Mouse (Mus musculus): ENCODE results near the gene Sirpb1a.
"Not testable (repeated sequence)": the region's sequence is repeated elsewhere in the genome, so short reads cannot be mapped to it uniquely, and the experiment has no call there.

Gene Sirpb1a
- long read RNA-seq, experiment 1, partial matches to known transcripts, result 1 of 2 reads
- long read RNA-seq, experiment 1, other reads (novel, unspliced or antisense), result 1 of 2 reads
- long read RNA-seq, experiment 2, result 0 reads

DNA sequence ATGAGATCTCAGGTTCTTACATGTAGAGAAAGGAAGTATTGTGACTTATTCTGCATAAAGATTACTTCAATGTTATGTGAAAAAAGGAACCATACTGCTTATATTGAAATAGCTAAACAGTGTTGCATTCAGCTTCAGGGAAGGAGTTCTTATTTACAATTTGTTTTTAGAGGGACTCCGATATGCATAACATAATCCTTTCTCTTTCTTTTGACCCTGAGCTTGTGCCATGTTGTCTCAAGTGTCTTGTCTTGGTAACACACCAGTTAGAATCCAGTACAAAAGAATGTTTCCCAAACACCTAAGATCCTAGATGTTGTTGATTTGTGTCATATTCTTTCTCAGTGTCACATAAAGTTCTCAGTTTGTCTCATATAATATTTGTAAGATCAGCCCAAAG lies at the start of gene Sirpb1a:
Sirpb1a (minus strand) TSS at position 74 of the 400 bp plus-strand sequence.
- intact Hi-C loops (cut with DNase I), result not testable (repeated sequence)

DNA sequence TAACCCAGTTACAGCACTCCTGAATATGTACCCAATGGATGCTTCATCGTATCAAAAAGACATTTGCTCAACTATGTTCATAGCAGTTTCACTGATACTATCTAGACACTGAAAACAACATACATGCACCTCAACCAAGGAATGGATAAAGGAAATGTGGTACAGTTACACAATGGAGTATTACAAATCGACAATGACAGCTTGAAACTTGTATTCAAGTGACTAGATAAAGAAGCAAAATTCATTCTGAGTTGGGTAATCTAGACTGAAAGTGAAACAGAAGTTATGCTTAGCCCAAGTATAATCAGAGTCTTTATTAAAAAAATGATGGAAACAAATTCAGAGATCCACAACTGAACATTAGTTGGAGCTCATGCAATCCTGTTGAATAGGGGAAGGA lies 48.5 kb upstream of the Sirpb1a start:
- intact Hi-C loops (cut with DNase I), result not testable (repeated sequence)

DNA sequence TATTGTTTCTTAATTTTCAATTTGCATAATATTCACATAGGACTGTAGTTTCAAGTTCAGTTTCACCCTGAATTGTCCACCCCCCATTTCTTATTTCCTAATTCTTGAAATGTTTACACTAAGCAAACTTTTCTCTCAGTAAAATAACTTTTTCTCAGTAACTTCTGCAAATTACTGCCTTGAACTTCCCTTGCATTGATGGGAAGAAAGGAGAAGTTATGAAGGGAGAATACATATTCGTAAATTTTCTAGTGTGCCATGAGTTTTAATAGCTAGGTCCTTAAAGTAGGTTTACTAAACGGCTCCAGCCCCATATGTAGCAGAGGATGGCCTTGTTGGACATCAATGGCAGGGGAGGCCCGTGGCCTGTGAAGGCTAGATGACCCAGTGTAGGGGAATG lies 43.8 kb upstream of the Sirpb1a start:
- intact Hi-C loops (cut with DNase I), result not testable (repeated sequence)

DNA sequence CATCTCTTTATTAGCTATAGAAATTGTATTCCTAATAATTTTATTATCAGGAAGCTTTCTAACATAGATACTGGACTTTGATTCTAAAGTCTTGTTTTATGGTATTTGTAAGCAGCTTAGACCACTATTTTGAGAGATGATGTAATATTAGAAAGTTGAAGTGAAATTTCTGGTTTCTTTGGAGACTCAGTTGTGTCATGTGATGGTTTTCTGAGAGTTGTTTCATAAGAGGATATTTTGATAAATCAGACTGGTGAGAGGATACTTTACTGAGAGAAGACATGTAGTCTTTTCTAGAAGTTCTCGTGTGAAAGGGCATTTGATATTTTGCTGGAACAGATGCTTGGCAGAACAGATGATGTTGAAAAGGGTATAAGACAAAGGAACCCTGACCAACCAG lies 17.6 kb upstream of the Sirpb1a start:
- intact Hi-C loops (cut with DNase I), result not testable (repeated sequence)

DNA sequence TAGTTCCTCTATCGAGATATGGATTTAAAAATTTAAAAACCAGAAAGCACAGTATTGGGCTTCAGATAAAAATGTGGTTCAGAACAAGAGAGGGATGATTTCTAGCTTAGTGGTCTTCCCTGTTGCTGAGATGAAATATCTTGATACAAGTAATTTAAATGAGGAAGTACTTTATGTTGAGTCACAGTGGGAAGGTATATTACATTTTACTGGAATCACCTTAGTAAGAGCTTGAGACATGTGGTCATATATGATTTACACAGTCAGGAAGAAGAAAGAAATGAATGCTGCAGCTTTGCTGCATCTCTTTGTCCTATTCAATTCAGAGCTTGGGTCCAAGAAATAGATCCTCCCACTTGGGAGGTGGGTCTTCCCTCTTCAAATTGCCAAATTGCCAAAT lies 13.5 kb upstream of the Sirpb1a start:
- intact Hi-C loops (cut with DNase I), result not testable (repeated sequence)

DNA sequence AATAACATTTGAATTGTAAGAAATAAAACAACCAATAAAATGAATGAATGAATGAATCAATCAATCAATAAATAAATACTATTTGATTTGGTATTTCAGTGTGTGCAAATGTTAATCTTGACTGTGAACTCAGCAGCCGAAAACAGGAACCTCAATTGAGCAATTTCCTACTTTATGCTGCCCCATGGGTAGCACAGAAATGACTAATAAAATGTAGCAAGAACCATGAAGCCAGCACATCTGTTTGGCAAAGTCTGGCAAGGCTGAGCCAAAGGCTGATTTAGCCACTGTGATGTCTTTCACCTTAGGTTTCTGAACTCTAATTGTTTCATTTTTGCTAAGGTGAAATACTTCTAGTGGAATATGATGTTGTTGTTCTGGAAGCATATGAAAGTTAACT lies 1.6 kb upstream of the Sirpb1a start:
- intact Hi-C loops (cut with DNase I), result no loop called here

DNA sequence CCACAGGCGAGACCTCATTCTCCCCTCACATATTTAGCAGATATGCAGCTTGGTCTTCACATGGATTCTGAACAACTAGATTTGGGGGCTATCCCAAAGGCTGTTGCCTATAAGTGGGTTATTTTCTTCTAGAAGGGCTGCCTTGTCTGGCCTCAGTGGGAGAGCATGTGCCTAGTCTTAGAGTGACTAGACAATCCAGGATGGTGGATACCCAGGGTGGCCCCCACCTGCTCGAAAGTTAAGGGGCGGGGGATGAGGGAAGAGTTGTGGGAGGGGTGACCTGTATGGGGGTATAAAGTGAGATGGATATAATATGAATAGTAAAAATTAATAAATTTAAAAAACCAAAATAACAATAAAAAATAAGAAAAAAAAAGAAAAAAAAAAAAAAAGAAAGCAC lies 70.6 kb downstream of the Sirpb1a start:
- intact Hi-C loops (cut with DNase I), result not testable (repeated sequence)

DNA sequence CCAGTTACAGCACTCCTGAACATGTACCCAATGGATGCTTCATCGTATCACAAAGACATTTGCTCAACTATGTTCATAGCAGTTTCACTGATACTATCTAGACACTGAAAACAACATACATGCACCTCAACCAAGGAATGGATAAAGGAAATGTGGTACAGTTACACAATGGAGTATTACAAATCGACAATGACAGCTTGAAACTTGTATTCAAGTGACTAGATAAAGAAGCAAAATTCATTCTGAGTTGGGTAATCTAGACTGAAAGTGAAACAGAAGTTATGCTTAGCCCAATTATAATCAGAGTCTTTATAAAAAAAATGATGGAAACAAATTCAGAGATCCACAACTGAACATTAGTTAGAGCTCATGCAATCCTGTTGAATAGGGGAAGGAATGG lies 76.0 kb downstream of the Sirpb1a start:
- intact Hi-C loops (cut with DNase I), result not testable (repeated sequence)

DNA sequence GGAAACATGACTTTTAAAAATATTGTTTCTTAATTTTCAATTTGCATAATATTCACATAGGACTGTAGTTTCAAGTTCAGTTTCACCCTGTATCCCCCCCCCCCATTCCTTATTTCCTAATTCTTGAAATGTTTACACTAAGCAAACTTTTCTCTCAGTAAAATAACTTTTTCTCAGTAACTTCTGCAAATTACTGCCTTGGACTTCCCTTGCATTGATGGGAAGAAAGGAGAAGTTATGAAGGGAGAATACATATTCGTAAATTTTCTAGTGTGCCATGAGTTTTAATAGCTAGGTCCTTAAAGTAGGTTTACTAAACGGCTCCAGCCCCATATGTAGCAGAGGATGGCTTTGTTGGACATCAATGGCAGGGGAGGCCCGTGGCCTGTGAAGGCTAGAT lies 80.7 kb downstream of the Sirpb1a start:
- intact Hi-C loops (cut with DNase I), result not testable (repeated sequence)

DNA sequence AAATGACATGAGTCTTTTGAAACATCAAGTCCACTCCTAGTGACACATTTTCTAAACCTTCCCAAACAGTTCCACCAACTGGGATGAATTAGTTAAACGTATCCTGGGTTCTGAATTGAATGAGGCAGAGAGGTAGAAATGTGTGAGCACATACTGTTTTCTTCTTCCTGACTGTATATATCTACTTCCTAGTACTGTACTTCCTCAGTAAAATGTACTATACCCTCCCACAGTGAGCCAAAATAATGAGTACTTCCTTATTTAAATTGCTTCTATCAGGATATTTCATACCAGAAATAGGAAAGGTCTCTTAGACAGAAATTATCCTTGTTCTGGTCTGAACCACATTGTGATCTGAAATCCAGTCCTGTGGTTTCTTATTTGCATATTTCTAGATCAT lies 86.0 kb downstream of the Sirpb1a start:
- intact Hi-C loops (cut with DNase I), result no loop called here

DNA sequence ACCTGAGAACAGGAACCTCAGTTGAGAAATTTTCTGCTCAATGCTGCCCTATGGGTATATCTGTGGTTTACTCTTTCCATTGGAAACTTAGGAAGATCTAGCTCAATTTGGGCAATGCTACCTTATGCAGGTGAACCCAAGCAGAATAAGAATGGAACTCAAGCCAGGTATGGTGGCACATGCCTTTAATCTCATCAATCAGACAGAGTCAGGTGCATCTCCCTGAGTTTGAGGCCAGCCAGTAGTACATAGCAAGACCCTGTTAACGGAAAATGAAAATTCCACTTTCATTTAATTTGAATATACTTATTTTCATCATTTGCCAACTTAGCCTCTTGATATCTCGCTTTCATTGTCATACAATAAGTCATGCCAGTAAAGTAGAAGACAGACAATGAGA lies 92.1 kb downstream of the Sirpb1a start:
- intact Hi-C loops (cut with DNase I), result loop anchor here (10.0 kb wide), 1 partner anchor 511 kb away; the partner anchor contains the start of gene Sirpb1c

DNA sequence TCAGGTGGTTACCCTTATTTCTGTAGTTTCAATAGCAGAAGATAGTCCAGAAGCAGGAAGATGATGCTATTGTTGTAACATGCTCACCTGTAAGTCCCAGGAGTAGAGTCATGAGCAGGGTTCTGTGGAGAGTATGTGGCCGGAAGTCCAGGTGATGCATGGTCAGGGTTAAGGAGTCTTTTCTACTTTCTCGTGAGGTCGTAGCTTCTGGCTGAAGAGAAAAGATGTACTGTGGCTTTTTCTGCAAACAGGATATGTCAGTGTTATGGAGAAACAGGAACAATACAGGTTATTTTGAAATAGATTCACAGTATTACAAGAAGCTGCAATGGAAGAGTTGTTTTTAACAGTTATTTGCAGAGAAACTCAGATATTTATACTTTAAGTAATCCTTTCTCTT lies 94.3 kb downstream of the Sirpb1a start, which contains the start of gene Gm9733:
Gm9733 (minus strand) TSS at position 240 of the 400 bp plus-strand sequence.
- intact Hi-C loops (cut with DNase I), result loop anchor here (10.0 kb wide), 1 partner anchor 513 kb away; the partner anchor contains the start of gene Sirpb1c

DNA sequence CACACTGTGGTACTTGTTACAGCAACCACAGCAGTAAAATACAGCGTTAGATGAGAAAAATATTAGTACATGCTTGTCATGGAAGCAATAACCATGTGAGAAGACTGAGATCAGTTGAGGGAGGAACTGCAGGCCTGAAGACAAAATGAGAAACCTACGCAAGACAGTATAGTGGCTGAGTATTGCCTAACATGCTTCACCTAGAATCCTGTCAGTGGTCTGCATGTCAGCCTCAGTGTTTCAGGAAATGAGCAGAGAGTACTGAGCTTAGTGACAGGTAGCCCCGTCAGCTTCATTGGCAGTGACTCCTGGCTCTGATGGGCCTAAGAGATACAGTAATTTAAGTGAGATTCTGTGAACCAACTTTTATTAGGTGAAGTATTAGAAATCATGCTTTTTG lies 94.8 kb downstream of the Sirpb1a start:
- intact Hi-C loops (cut with DNase I), result loop anchor here (10.0 kb wide), 1 partner anchor 513 kb away; the partner anchor contains the start of gene Sirpb1c

DNA sequence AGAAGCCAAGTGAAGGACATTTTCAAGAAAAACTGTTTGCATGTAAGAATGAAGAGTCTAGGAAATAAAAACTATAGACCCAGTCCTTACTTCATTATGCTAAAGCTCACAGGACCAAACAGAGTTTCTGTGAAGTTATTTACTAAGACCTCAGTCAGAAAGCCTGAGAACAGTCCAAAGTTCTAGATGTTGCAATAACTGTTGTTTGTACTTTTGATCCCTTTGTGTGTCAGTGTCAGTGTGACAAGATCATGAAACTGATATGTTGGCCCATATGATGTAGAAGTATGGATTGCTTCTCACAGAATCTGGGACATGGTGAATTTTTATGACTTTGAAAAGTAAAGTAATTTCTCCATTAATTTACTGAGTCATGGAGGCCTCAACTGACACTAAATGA lies 96.8 kb downstream of the Sirpb1a start:
- intact Hi-C loops (cut with DNase I), result no loop called here
